Mouse (Mus musculus) limb, embryonic 11.5 days (tissue): ENCODE measurements around the gene Dync1i1. TPM values are rescaled to one million over a fixed set of nuclear protein-coding genes. Genes with fewer than 3 reads are reported as not detected.
"Not testable (repeated sequence)": the region's sequence is repeated elsewhere in the genome, so short reads cannot be mapped to it uniquely, and the experiment has no call there.

Source experiments
- ATAC-seq: fragments of 200-750 bp; cut with Nextera tagmentation; 2 replicates; pipeline ENCODE4 v1.8.0; 2017; ENCODE audit warnings: low read depth; ENCODE audit not compliant: insufficient number of reproducible peaks, low FRiP score, low TSS enrichment
- DNase-seq: peaks from one replicate; pipeline ENCODE4 v3.0.0-alpha.2; 2015; ENCODE audit warnings: low spot score
- H3K27ac ChIP-seq: fragments of 300-500 bp; sonication (generic); replicated peaks from 2 replicates; pipeline ENCODE4 v1.5.1; 2014; ENCODE audit warnings: low read depth, mild to moderate bottlenecking, low read length
- H3K27me3 ChIP-seq: fragments of 300-500 bp; sonication (generic); 2 replicates; pipeline ENCODE4 v1.6.1; 2014; ENCODE audit warnings: mild to moderate bottlenecking, low read length, mixed read lengths; ENCODE audit not compliant: control insufficient read depth, insufficient read depth
- H3K36me3 ChIP-seq: fragments of 300-500 bp; sonication (generic); 2 replicates; pipeline ENCODE4 v1.6.1; 2014; ENCODE audit warnings: mild to moderate bottlenecking, low read length, moderate library complexity, mixed read lengths; ENCODE audit not compliant: control insufficient read depth, insufficient read depth
- H3K4me1 ChIP-seq: fragments of 300-500 bp; sonication (generic); 2 replicates; pipeline ENCODE4 v1.6.1; 2014; ENCODE audit warnings: low read length, mixed read lengths; ENCODE audit not compliant: control insufficient read depth, insufficient read depth
- H3K4me2 ChIP-seq: fragments of 300-500 bp; sonication (generic); 2 replicates; pipeline ENCODE4 v1.6.1; 2014; ENCODE audit warnings: low read depth, mild to moderate bottlenecking, moderate library complexity; ENCODE audit not compliant: severe bottlenecking
- H3K4me3 ChIP-seq: fragments of 300-500 bp; sonication (generic); 2 replicates; pipeline ENCODE4 v1.5.1; 2014; ENCODE audit warnings: low read depth, low read length
- H3K9ac ChIP-seq: fragments of 300-500 bp; sonication (generic); 2 replicates; pipeline ENCODE4 v1.6.1; 2014; ENCODE audit warnings: mild to moderate bottlenecking, low read length
- H3K9me3 ChIP-seq: fragments of 300-500 bp; sonication (generic); 2 replicates; pipeline ENCODE4 v1.6.1; 2016; ENCODE audit warnings: low read length; ENCODE audit not compliant: control insufficient read depth
- WGBS: fragments of 180-500 bp; shearing (Covaris S2); extraction: QIAGEN DNeasy Blood & Tissue Kit; methylation state at CpG from one replicate; pipeline ENCODE4 v1.1.7; 2014; 5-methylcytosine and 5-hydroxymethylcytosine counted together
- polyA plus RNA-seq: library from polyadenylated mRNA; unstranded; fragments of >200 nt; fragmentation: Nextera tagmentation; extraction: Ambion mirVana; gene quantifications from 2 replicates; pipeline ENCODE4 v1.2.1, GENCODE M21; 2014

Dync1i1 gene
- polyA plus RNA-seq = 5.7 and 6.6 TPM in 2 replicates

DNA sequence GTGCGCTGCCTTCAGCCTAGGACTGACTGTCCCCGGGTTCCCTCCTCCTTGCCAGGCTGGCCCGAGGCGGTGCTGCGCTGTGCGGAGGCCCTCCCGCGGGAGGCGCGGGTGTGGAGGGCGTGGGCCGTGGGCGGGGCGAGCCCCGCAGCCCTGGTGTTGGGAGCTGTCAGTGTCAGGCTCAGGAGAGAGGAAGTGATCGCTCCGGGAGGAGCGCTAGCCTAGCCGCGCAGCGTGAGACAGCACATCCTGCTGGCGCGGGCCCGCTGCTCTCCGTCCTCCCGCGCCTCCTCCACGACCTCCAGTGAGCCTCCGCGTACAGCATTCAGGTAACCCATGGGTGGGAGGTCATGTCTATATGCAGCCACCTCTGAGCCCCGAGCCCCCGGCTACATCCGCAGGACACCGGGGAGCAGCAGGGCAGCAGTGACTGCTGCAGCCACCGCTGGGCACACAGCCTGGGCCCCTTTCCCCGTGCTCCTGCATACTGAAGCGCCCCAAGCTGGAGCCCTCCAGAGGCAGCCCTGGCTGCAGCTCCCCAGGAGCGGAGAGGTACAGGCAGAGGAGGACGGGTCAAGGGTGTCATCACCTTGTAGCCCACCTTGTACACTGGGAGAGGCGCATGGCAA is at the start of gene Dync1i1:
Dync1i1 (plus strand) TSS at position 29 of the 626 bp plus-strand sequence.
- H3K36me3 ChIP-seq = no peaks in the 10 kb centered on the region
- H3K4me1 ChIP-seq = peaks cover 5% of the 10 kb centered on the region
- ATAC-seq (peak; percentile 70), DNase-seq (peak; percentile 62)
- H3K27me3 ChIP-seq = peaks cover 8% of the 10 kb centered on the region; the same call in 1 of the 2 replicates
- no peaks in the 10 kb centered on the region for H3K9me3 ChIP-seq
- peak within 1 kb of the TSS; percentile 56 for H3K9ac ChIP-seq
- H3K27ac ChIP-seq = no peak within 1 kb of the TSS
- peak within 1 kb of the TSS; percentile 90 for H3K4me2 ChIP-seq
- peak within 1 kb of the TSS; percentile 51 for H3K4me3 ChIP-seq
- 2% methylated on average over 40 of the region's 40 CpGs for WGBS

DNA sequence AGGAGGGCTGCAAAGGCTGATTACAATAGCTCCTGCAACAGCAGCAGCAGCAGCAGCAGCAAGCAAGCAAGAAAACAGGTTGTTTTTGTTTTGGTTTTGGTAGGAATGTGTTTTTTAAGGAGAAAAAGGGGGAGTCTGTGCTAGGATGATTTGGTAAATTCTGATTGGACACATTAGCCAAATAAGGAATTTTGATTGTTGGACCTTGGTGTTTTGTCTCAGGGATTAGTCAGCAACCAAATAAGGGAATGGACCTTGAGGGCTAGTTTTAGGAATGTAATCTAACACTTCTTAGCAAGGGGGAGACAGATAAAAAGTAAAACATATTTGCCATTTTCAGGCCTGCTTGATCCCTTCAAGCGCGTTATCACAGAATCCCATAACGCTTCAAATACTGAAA is 45.7 kb upstream of the Dync1i1 start:
- Histone ChIP-seq H3K36me3 (no peaks in the 10 kb centered on the region), H3K4me2 (no peak overlapping the region), H3K9me3 (no peaks in the 10 kb centered on the region), H3K4me3 (no peak overlapping the region), H3K27ac (no peak overlapping the region), H3K27me3 (no peaks in the 10 kb centered on the region), H3K4me1 (no peaks in the 10 kb centered on the region), H3K9ac (no peak overlapping the region)
- DNase-seq (no peak), ATAC-seq (no peak)
- 90% methylated on average over 3 of the region's 3 CpGs for WGBS

GRCm38 (mm10) chr6:5701826-5702225 is 23.6 kb upstream of the Dync1i1 start:
- no peaks in the 10 kb centered on the region for H3K9me3 ChIP-seq
- no peaks in the 10 kb centered on the region for H3K27me3 ChIP-seq
- H3K36me3 ChIP-seq = no peaks in the 10 kb centered on the region
- DNase-seq (no peak), ATAC-seq (no peak)
- H3K27ac ChIP-seq = no peak overlapping the region
- H3K4me2 ChIP-seq = no peak overlapping the region
- no peak overlapping the region for H3K4me3 ChIP-seq
- no peak overlapping the region for H3K9ac ChIP-seq
- whole genome bisulfite sequencing = 89% methylated on average over 2 of the region's 2 CpGs
- no peaks in the 10 kb centered on the region for H3K4me1 ChIP-seq

GRCm38 (mm10) chr6:5707894-5708293 is 17.5 kb upstream of the Dync1i1 start:
- H3K9ac ChIP-seq, H3K9me3 ChIP-seq, H3K36me3 ChIP-seq, H3K4me2 ChIP-seq, H3K4me3 ChIP-seq, ATAC-seq, H3K4me1 ChIP-seq, DNase-seq, H3K27me3 ChIP-seq, H3K27ac ChIP-seq: not testable (repeated sequence)
- WGBS = 65% methylated on average over 3 of the region's 3 CpGs

GRCm38 (mm10) chr6:5710063-5710605 is 15.3 kb upstream of the Dync1i1 start:
- Histone ChIP-seq H3K27me3 (no peaks in the 10 kb centered on the region), H3K27ac (no peak overlapping the region), H3K9ac (no peak overlapping the region), H3K4me3 (no peak overlapping the region), H3K4me2 (no peak overlapping the region), H3K9me3 (no peaks in the 10 kb centered on the region), H3K4me1 (no peaks in the 10 kb centered on the region), H3K36me3 (no peaks in the 10 kb centered on the region)
- ATAC-seq (no peak), DNase-seq (no peak)
- WGBS = 68% methylated on average over 3 of the region's 3 CpGs

GRCm38 (mm10) chr6:5712620-5713019 is 12.8 kb upstream of the Dync1i1 start:
- H3K27me3 ChIP-seq = no peaks in the 10 kb centered on the region
- WGBS = 85% methylated on average over 3 of the region's 3 CpGs
- ATAC-seq = no peak
- H3K4me3 ChIP-seq = no peak overlapping the region
- no peaks in the 10 kb centered on the region for H3K36me3 ChIP-seq
- no peak overlapping the region for H3K4me2 ChIP-seq
- no peaks in the 10 kb centered on the region for H3K4me1 ChIP-seq
- no peaks in the 10 kb centered on the region for H3K9me3 ChIP-seq
- H3K27ac ChIP-seq = no peak overlapping the region
- no peak overlapping the region for H3K9ac ChIP-seq
- DNase-seq = no peak

DNA sequence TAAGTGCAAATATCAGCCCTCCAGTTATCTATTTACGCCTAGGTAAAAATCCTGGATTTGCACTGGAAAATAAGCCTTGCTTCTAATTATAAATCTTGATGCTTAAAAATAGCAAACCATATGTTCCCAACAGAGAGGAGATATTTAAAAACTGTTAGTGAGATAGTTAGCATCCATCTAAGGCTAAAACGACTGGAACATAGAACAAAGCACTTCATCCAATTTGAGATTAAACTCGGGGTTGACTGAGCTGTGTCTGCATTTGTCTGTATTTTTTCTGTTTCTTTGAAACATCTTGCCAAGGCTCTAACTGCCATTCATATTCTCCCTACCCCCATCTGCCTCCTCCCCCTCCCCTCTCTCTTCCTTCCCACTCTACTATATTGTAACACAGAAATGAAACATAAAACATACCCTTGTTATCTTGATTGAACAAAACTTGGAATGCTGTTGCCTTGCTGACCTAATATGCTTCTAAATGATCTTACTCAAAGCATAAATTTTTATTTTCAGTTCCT is 10.3 kb upstream of the Dync1i1 start:
- Histone ChIP-seq H3K27me3 (no peaks in the 10 kb centered on the region), H3K4me3 (no peak overlapping the region), H3K4me1 (no peaks in the 10 kb centered on the region), H3K36me3 (no peaks in the 10 kb centered on the region), H3K4me2 (no peak overlapping the region), H3K9ac (no peak overlapping the region), H3K9me3 (no peaks in the 10 kb centered on the region), H3K27ac (no peak overlapping the region)
- DNase-seq = no peak
- no peak for ATAC-seq
- 86% methylated on average over 3 of the region's 3 CpGs for WGBS

- Histone ChIP-seq H3K9ac (no peak overlapping the region), H3K36me3 (no peaks in the 10 kb centered on the region), H3K27ac (no peak overlapping the region), H3K4me2 (no peak overlapping the region), H3K9me3 (no peaks in the 10 kb centered on the region), H3K4me1 (no peaks in the 10 kb centered on the region), H3K4me3 (no peak overlapping the region), H3K27me3 (no peaks in the 10 kb centered on the region)
- ATAC-seq (no peak), DNase-seq (no peak)
- 78% methylated on average over 2 of the region's 2 CpGs for WGBS
These were observed 6.5 kb upstream of the Dync1i1 start for GRCm38 (mm10) chr6:5718955-5719354.
